Mouse (Mus musculus) limb, embryonic 15.5 days (tissue): Measurements from ENCODE around the gene Tex261. TPM values are rescaled to one million over a fixed set of nuclear protein-coding genes. Genes with fewer than 3 reads are reported as not detected.
A peak's percentile ranks its signal among the peaks of the same experiment; 100 is the strongest.
"Not testable (repeated sequence)": the region's sequence is repeated elsewhere in the genome, so short reads cannot be mapped to it uniquely, and the experiment has no call there.

Source experiments
- ATAC-seq: fragments of 200-750 bp; cut with Nextera tagmentation; 2 replicates; pipeline ENCODE4 v1.8.0; 2017; ENCODE audit warnings: low read depth, moderate TSS enrichment; ENCODE audit not compliant: insufficient number of reproducible peaks, low FRiP score, low TSS enrichment
- H3K27ac ChIP-seq: fragments of 300-500 bp; sonication (generic); 2 replicates; pipeline ENCODE4 v1.5.1; 2015; ENCODE audit warnings: moderate library complexity, mild to moderate bottlenecking, inconsistent platforms
- H3K27me3 ChIP-seq: fragments of 300-500 bp; sonication (generic); 2 replicates; pipeline ENCODE4 v1.6.1; 2015; ENCODE audit warnings: inconsistent platforms
- H3K36me3 ChIP-seq: fragments of 300-500 bp; sonication (generic); 2 replicates; pipeline ENCODE4 v1.6.1; 2015; ENCODE audit warnings: inconsistent platforms
- H3K4me1 ChIP-seq: fragments of 300-500 bp; sonication (generic); 2 replicates; pipeline ENCODE4 v1.6.1; 2015; ENCODE audit warnings: inconsistent platforms
- H3K4me2 ChIP-seq: fragments of 300-500 bp; sonication (generic); 2 replicates; pipeline ENCODE4 v1.6.1; 2015; ENCODE audit warnings: mild to moderate bottlenecking, inconsistent platforms
- H3K4me3 ChIP-seq: fragments of 300-500 bp; sonication (generic); 2 replicates; pipeline ENCODE4 v1.5.1; 2015; ENCODE audit warnings: mild to moderate bottlenecking, inconsistent platforms
- H3K9ac ChIP-seq: fragments of 300-500 bp; sonication (generic); 2 replicates; pipeline ENCODE4 v1.6.1; 2015; ENCODE audit warnings: inconsistent platforms
- H3K9me3 ChIP-seq: fragments of 300-500 bp; sonication (generic); 2 replicates; pipeline ENCODE4 v1.6.1; 2016; ENCODE audit warnings: inconsistent platforms
- WGBS: fragments of 180-500 bp; shearing (Covaris S2); methylation state at CpG from one replicate; pipeline ENCODE4 v1.1.7; 2015; 5-methylcytosine and 5-hydroxymethylcytosine counted together
- polyA plus RNA-seq: library from polyadenylated mRNA; unstranded; fragments of >200 nt; fragmentation: Nextera tagmentation; extraction: Ambion mirVana; gene quantifications from 2 replicates; pipeline ENCODE4 v1.2.1, GENCODE M21; 2015

The Tex261 gene
- polyA plus RNA-seq, 1 experiment from 2014 or later = 90.3 TPM

GRCm38 (mm10) chr6:83790533-83790932, 14.9 kb upstream of the Tex261 start:
- H3K4me3 ChIP-seq, ATAC-seq, H3K9me3 ChIP-seq, H3K36me3 ChIP-seq, H3K27ac ChIP-seq, H3K27me3 ChIP-seq, H3K4me2 ChIP-seq, H3K4me1 ChIP-seq, H3K9ac ChIP-seq: not testable (repeated sequence)
- 85% methylated on average over 5 of the region's 5 CpGs for WGBS

GRCm38 (mm10) chr6:83788554-83788953, 12.9 kb upstream of the Tex261 start:
- H3K4me1 ChIP-seq = no peaks in the 10 kb centered on the region
- no peak for ATAC-seq
- 75% methylated on average over 7 of the region's 7 CpGs for WGBS

DNA sequence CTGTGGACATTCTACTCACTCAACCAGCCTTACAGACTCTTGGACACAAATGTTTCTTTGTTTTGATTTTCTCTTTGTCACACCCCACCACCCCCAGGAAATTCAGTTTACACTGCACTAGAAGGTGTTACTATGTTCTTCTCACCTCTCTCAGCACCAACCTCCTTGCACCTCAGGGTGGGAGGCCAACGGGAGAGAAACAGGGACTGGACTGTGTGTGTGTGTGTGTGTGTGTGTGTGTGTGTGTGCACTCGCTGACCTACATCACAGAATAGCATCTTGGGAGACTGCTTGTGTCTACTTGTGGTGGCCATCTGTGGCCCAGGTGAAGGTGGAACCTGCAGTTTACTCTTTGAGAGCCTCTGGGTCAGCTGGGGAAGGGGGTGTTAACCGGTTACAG, 10.8 kb upstream of the Tex261 start:
- H3K9ac ChIP-seq = no peak overlapping the region
- no peaks in the 10 kb centered on the region for H3K36me3 ChIP-seq
- no peaks in the 10 kb centered on the region for H3K9me3 ChIP-seq
- H3K4me3 ChIP-seq = no peak overlapping the region
- H3K27me3 ChIP-seq = no peaks in the 10 kb centered on the region
- ATAC-seq = no peak
- no peaks in the 10 kb centered on the region for H3K4me1 ChIP-seq
- no peak overlapping the region for H3K4me2 ChIP-seq
- 67% methylated on average over 3 of the region's 3 CpGs for WGBS
- no peak overlapping the region for H3K27ac ChIP-seq

More at GRCm38 (mm10) chr6:83788554-83788953, 12.9 kb upstream of the Tex261 start:
- no peaks in the 10 kb centered on the region for H3K9me3 ChIP-seq
- H3K36me3 ChIP-seq = no peaks in the 10 kb centered on the region
- no peak overlapping the region for H3K9ac ChIP-seq
- H3K27ac ChIP-seq = no peak overlapping the region
- no peak overlapping the region for H3K4me3 ChIP-seq
- H3K27me3 ChIP-seq = no peaks in the 10 kb centered on the region
- H3K4me2 ChIP-seq = no peak overlapping the region

GRCm38 (mm10) chr6:83779026-83779425, 3.4 kb upstream of the Tex261 start:
- Histone ChIP-seq H3K27me3 (no peaks in the 10 kb centered on the region), H3K27ac (no peak overlapping the region), H3K4me3 (no peak overlapping the region), H3K4me1 (peaks cover 10% of the 10 kb centered on the region), H3K36me3 (no peaks in the 10 kb centered on the region), H3K9me3 (no peaks in the 10 kb centered on the region), H3K4me2 (no peak overlapping the region), H3K9ac (no peak overlapping the region)
- WGBS = 7% methylated on average over 5 of the region's 5 CpGs
- ATAC-seq = no peak

DNA sequence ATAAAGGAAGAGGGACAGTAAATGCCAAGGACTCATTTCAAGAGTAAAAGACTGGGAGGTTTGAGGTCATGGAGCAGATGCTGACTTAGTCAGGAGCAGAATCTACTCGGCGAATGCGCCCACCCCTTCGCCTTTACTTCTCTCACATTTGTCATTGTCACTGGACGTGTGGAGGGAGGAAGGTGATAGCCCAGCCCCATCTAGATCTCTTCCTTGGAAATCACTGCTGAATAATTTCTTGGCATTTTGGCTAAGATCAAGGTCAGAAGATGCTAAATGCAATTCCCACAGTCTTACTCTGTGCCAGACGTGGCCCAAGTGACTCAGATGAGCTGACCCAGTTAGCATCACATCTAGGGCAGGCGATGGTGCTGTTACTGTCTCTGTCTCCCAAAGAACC, 2.7 kb upstream of the Tex261 start:
- Histone ChIP-seq H3K4me1 (peaks cover 16% of the 10 kb centered on the region), H3K27ac (no peak overlapping the region), H3K9me3 (no peaks in the 10 kb centered on the region), H3K27me3 (no peaks in the 10 kb centered on the region), H3K36me3 (peaks cover 2% of the 10 kb centered on the region; the same call in 1 of the 2 replicates), H3K4me3 (no peak overlapping the region), H3K9ac (no peak overlapping the region), H3K4me2 (no peak overlapping the region)
- ATAC-seq = no peak
- 76% methylated on average over 7 of the region's 7 CpGs for WGBS

GRCm38 (mm10) chr6:83774781-83775563, 641 bp downstream of the Tex261 start:
- ATAC-seq = no peak
- Histone ChIP-seq H3K27me3 (no peaks in the 10 kb centered on the region), H3K9me3 (no peaks in the 10 kb centered on the region), H3K4me3 (peak overlapping the region; percentile 93), H3K9ac (peak overlapping the region; percentile 96), H3K36me3 (peaks cover 30% of the 10 kb centered on the region), H3K27ac (peak overlapping the region; percentile 89), H3K4me2 (peak overlapping the region; percentile 78), H3K4me1 (peaks cover 16% of the 10 kb centered on the region)
- 4% methylated on average over 14 of the region's 14 CpGs for WGBS

- H3K4me3 ChIP-seq = peak overlapping the region; percentile 93
- no peak overlapping the region for H3K9ac ChIP-seq
- no peak for ATAC-seq
- WGBS = 49% methylated on average over 9 of the region's 9 CpGs
- peak overlapping the region; percentile 78 for H3K4me2 ChIP-seq
- peaks cover 16% of the 10 kb centered on the region for H3K4me1 ChIP-seq
- H3K27ac ChIP-seq = no peak overlapping the region
- peaks cover 38% of the 10 kb centered on the region for H3K36me3 ChIP-seq
- H3K27me3 ChIP-seq = no peaks in the 10 kb centered on the region
- H3K9me3 ChIP-seq = no peaks in the 10 kb centered on the region
Observed at GRCm38 (mm10) chr6:83774126-83774525, 1.5 kb downstream of the Tex261 start.

DNA sequence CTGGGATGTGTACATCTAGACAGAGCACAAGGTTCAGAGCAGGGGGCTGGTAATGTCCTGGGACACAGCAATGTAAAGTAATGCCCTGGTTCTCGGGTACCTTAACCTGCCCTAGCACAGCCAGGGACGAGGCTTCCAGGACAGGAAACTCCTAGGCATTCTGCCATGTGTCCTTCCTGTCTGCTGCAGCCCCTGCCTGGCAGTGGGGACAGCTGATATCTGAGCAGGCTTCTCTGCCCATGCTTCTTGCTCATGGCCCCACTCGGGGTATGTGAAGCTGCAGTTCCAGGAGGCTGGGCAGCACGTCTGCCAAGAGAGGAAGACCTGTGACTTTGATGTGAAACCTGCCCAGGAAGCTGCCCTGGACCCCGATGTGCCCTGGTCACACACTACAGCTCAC, 7.1 kb downstream of the Tex261 start:
- no peak overlapping the region for H3K27ac ChIP-seq

GRCm38 (mm10) chr6:83766982-83767381, 8.6 kb downstream of the Tex261 start:
- ATAC-seq = no peak
- Histone ChIP-seq H3K27me3 (peaks cover 25% of the 10 kb centered on the region), H3K9me3 (no peaks in the 10 kb centered on the region), H3K4me2 (no peak overlapping the region), H3K36me3 (peaks cover 43% of the 10 kb centered on the region), H3K4me1 (peaks cover 9% of the 10 kb centered on the region), H3K4me3 (no peak overlapping the region), H3K9ac (no peak overlapping the region), H3K27ac (no peak overlapping the region)
- 89% methylated on average over 3 of the region's 3 CpGs for WGBS

More for the DNA sequence above, 7.1 kb downstream of the Tex261 start:
- Histone ChIP-seq H3K9ac (no peak overlapping the region), H3K4me2 (no peak overlapping the region), H3K4me1 (peaks cover 1% of the 10 kb centered on the region; the same call in 1 of the 2 replicates), H3K4me3 (no peak overlapping the region), H3K36me3 (peaks cover 52% of the 10 kb centered on the region), H3K9me3 (no peaks in the 10 kb centered on the region), H3K27me3 (peaks cover 10% of the 10 kb centered on the region)
- no peak for ATAC-seq
- WGBS = 83% methylated on average over 5 of the region's 5 CpGs

DNA sequence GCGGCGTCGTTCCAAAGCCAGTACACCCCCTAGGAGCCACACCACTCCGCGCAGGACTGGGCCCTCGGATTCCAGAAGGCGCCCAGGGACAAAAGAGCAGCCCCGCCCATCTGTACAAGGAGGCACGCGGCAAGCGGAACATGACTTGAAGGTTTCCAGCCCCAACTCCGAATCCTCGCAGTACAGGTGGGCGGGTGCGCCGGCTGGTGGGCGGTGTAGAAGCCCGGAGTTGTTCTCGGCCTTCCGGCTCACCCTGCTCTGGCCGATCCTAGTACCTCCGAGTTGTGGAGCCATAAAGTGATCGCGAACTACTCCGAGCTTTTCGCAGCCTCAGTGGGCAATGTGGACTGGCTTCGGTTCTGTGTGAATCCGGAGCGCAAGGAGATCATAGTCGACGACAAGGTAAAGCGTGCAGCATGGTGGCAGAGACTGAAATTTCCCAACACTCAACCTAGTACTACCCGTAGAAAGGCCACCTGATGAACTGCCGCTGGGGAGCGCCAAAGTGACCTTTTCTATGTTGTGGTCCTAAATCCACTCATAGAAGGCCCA, 12.7 kb downstream of the Tex261 start:
- Histone ChIP-seq H3K27ac (no peak overlapping the region), H3K4me1 (peaks cover 14% of the 10 kb centered on the region), H3K9ac (0 out of 2 replicates have a peak overlapping the region, but pooled peaks have one; percentile 7), H3K36me3 (peaks cover 4% of the 10 kb centered on the region; the same call in 1 of the 2 replicates), H3K4me2 (peak overlapping the region; percentile 64), H3K4me3 (peak overlapping the region; percentile 30), H3K27me3 (peaks cover 58% of the 10 kb centered on the region), H3K9me3 (no peaks in the 10 kb centered on the region)
- no peak for ATAC-seq
- 2% methylated on average over 35 of the region's 35 CpGs for WGBS

GRCm38 (mm10) chr6:83762344-83762743, 13.3 kb downstream of the Tex261 start, which contains the start of gene Ankrd53:
Ankrd53 (plus strand) TSS chr6:83762644.
- no peak within 1 kb of the TSS for H3K27ac ChIP-seq
- no peaks in the 10 kb centered on the region for H3K9me3 ChIP-seq
- peaks cover 15% of the 10 kb centered on the region for H3K4me1 ChIP-seq
- peak within 1 kb of the TSS; percentile 64 for H3K4me2 ChIP-seq
- ATAC-seq = no peak
- H3K9ac ChIP-seq = 0 out of 2 replicates have a peak within 1 kb of the TSS, but pooled peaks have one; percentile 7
- H3K36me3 ChIP-seq = peaks cover 4% of the 10 kb centered on the region; the same call in 1 of the 2 replicates
- H3K27me3 ChIP-seq = peaks cover 64% of the 10 kb centered on the region
- 25% methylated on average over 6 of the region's 6 CpGs for WGBS
- peak within 1 kb of the TSS; percentile 30 for H3K4me3 ChIP-seq

DNA sequence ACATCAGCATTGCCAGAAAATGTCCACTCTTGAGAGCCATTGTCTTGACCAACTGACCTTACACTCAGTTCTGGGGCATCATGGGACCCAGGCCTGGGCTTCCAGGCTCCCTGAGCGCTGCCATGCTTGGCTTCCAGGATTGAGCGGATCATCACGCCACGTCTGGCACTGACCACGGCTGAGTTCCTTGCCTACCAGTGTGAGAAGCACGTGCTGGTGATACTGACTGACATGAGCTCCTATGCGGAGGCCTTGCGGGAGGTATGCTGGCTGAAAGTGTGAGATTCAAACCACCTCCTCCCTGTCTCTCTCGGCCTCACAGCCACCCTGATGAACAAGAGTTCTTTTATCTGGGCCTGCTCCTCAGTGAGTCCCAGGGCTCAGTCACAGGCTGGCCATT, 19.6 kb downstream of the Tex261 start:
- 71% methylated on average over 9 of the region's 9 CpGs for WGBS
- Histone ChIP-seq H3K27me3 (peaks cover 62% of the 10 kb centered on the region), H3K27ac (no peak overlapping the region), H3K4me2 (no peak overlapping the region), H3K9ac (no peak overlapping the region), H3K36me3 (no peaks in the 10 kb centered on the region), H3K4me1 (peaks cover 7% of the 10 kb centered on the region; the same call in 1 of the 2 replicates), H3K9me3 (no peaks in the 10 kb centered on the region), H3K4me3 (no peak overlapping the region)
- ATAC-seq = no peak
